Mouse (Mus musculus) embryonic facial prominence, embryonic 14.5 days (tissue): ENCODE results near the gene Zfp568. TPM values are rescaled to one million over a fixed set of nuclear protein-coding genes. Genes with fewer than 3 reads are reported as not detected.

Experiments used
- ATAC-seq: fragments of 200-750 bp; cut with Nextera tagmentation; 2 replicates; pipeline ENCODE4 v1.8.0; 2017; ENCODE audit warnings: low read depth, moderate number of reproducible peaks, moderate TSS enrichment
- DNase-seq: peaks from one replicate; pipeline ENCODE4 v3.0.0-alpha.2; 2015; ENCODE audit warnings: low spot score
- H3K27ac ChIP-seq: fragments of 300-500 bp; sonication (generic); replicated peaks from 2 replicates; pipeline ENCODE4 v1.5.1; 2014; ENCODE audit warnings: low read depth, mild to moderate bottlenecking, low read length, moderate library complexity
- H3K27me3 ChIP-seq: fragments of 300-500 bp; sonication (generic); replicated peaks from 2 replicates; pipeline ENCODE4 v1.6.1; 2014; ENCODE audit warnings: low read length; ENCODE audit not compliant: control insufficient read depth, insufficient read depth
- H3K36me3 ChIP-seq: fragments of 300-500 bp; sonication (generic); 2 replicates; pipeline ENCODE4 v1.6.1; 2014; ENCODE audit warnings: low read length, mixed read lengths; ENCODE audit not compliant: control insufficient read depth, insufficient read depth
- H3K4me1 ChIP-seq: fragments of 300-500 bp; sonication (generic); 2 replicates; pipeline ENCODE4 v1.6.1; 2014; ENCODE audit warnings: antibody characterized with exemption, low read length; ENCODE audit not compliant: control insufficient read depth, insufficient read depth
- H3K4me2 ChIP-seq: fragments of 300-500 bp; sonication (generic); 2 replicates; pipeline ENCODE4 v1.6.1; 2014; ENCODE audit warnings: low read depth, mild to moderate bottlenecking, low read length, moderate library complexity, mixed read lengths
- H3K4me3 ChIP-seq: fragments of 300-500 bp; sonication (generic); 2 replicates; pipeline ENCODE4 v1.5.1; 2014; ENCODE audit warnings: low read depth, mild to moderate bottlenecking, low read length
- H3K9ac ChIP-seq: fragments of 300-500 bp; sonication (generic); 2 replicates; pipeline ENCODE4 v1.6.1; 2014; ENCODE audit warnings: low read depth, mild to moderate bottlenecking, low read length, moderate library complexity, mixed read lengths
- H3K9me3 ChIP-seq: fragments of 300-500 bp; sonication (generic); 2 replicates; pipeline ENCODE4 v1.6.1; 2016; ENCODE audit warnings: low read length; ENCODE audit not compliant: control insufficient read depth
- WGBS: fragments of 180-500 bp; shearing (Covaris S2); extraction: QIAGEN DNeasy Blood & Tissue Kit; methylation state at CpG from one replicate; pipeline ENCODE4 v1.1.7; 2014; 5-methylcytosine and 5-hydroxymethylcytosine counted together
- polyA plus RNA-seq: library from polyadenylated mRNA; unstranded; fragments of >200 nt; fragmentation: Nextera tagmentation; extraction: Ambion mirVana; gene quantifications from 2 replicates; pipeline ENCODE4 v1.2.1, GENCODE M21; 2014

Gene Zfp568
- polyA plus RNA-seq, 1 experiment from 2014 or later, result 29.9 TPM

GRCm38 (mm10) chr7:30044354-30044753 lies 60.6 kb downstream of the Zfp568 start:
- H3K4me3 ChIP-seq, result no peak overlapping the region
- no peak for DNase-seq
- no peak overlapping the region for H3K27ac ChIP-seq
- H3K27me3 ChIP-seq, result no peaks in the 10 kb centered on the region
- H3K36me3 ChIP-seq, result peaks cover 17% of the 10 kb centered on the region
- ATAC-seq, result no peak
- no peaks in the 10 kb centered on the region for H3K9me3 ChIP-seq
- no peak overlapping the region for H3K9ac ChIP-seq
- H3K4me1 ChIP-seq, result no peaks in the 10 kb centered on the region
- H3K4me2 ChIP-seq, result no peak overlapping the region
- 33% methylated on average over 9 of the region's 9 CpGs for WGBS

- peaks cover 7% of the 10 kb centered on the region; the same call in 1 of the 2 replicates for H3K4me1 ChIP-seq
- 89% methylated on average over 4 of the region's 4 CpGs for WGBS
- H3K4me3 ChIP-seq, result no peak overlapping the region
- no peak overlapping the region for H3K27ac ChIP-seq
- H3K36me3 ChIP-seq, result 0 out of 2 replicates have a peak, but pooled peaks cover 5% of the 10 kb centered on the region
- ATAC-seq (no peak), DNase-seq (no peak)
- H3K4me2 ChIP-seq, result no peak overlapping the region
- H3K9me3 ChIP-seq, result no peaks in the 10 kb centered on the region
- H3K27me3 ChIP-seq, result no peaks in the 10 kb centered on the region
- no peak overlapping the region for H3K9ac ChIP-seq
These were observed 64.4 kb downstream of the Zfp568 start for GRCm38 (mm10) chr7:30048126-30048525.

GRCm38 (mm10) chr7:30050882-30051548 lies 67.3 kb downstream of the Zfp568 start, which contains the start of gene Zfp14:
Gene Zfp14, minus strand, starts transcription at chr7:30051380.
- Histone ChIP-seq H3K36me3 (peaks cover 16% of the 10 kb centered on the region), H3K4me1 (peaks cover 7% of the 10 kb centered on the region; the same call in 1 of the 2 replicates), H3K27me3 (no peaks in the 10 kb centered on the region), H3K27ac (peak within 1 kb of the TSS; percentile 67), H3K4me3 (peak within 1 kb of the TSS; percentile 69), H3K4me2 (peak within 1 kb of the TSS; percentile 79), H3K9ac (peak within 1 kb of the TSS; percentile 78), H3K9me3 (no peaks in the 10 kb centered on the region)
- WGBS, result under 1% methylated on average over 37 of the region's 40 CpGs
- peak; percentile 99 for ATAC-seq
- peak; percentile 95 for DNase-seq

GRCm38 (mm10) chr7:30053591-30053990 lies 69.8 kb downstream of the Zfp568 start:
- Histone ChIP-seq H3K9me3 (no peaks in the 10 kb centered on the region), H3K4me2 (no peak overlapping the region), H3K27ac (0 out of 2 replicates have a peak overlapping the region, but pooled peaks have one; percentile 40), H3K36me3 (peaks cover 34% of the 10 kb centered on the region), H3K4me3 (no peak overlapping the region), H3K4me1 (peaks cover 7% of the 10 kb centered on the region; the same call in 1 of the 2 replicates), H3K9ac (no peak overlapping the region), H3K27me3 (no peaks in the 10 kb centered on the region)
- ATAC-seq (no peak), DNase-seq (peak; percentile 75)
- WGBS, result 4% methylated on average over 3 of the region's 3 CpGs

GRCm38 (mm10) chr7:30060341-30060740 lies 76.6 kb downstream of the Zfp568 start:
- ATAC-seq (0 out of 2 replicates have a peak, but pooled peaks have one; percentile 15), DNase-seq (peak; percentile 38)
- Histone ChIP-seq H3K4me1 (no peaks in the 10 kb centered on the region), H3K9me3 (no peaks in the 10 kb centered on the region), H3K9ac (no peak overlapping the region), H3K27me3 (no peaks in the 10 kb centered on the region), H3K4me2 (no peak overlapping the region), H3K27ac (no peak overlapping the region), H3K4me3 (no peak overlapping the region), H3K36me3 (peaks cover 81% of the 10 kb centered on the region)
- WGBS, result 77% methylated on average over 6 of the region's 6 CpGs

GRCm38 (mm10) chr7:30062478-30062877 lies 78.7 kb downstream of the Zfp568 start:
- no peak overlapping the region for H3K9ac ChIP-seq
- no peak overlapping the region for H3K4me2 ChIP-seq
- no peak for ATAC-seq
- 82% methylated on average over 5 of the region's 5 CpGs for WGBS
- H3K27me3 ChIP-seq, result no peaks in the 10 kb centered on the region
- H3K36me3 ChIP-seq, result peaks cover 74% of the 10 kb centered on the region
- H3K9me3 ChIP-seq, result no peaks in the 10 kb centered on the region
- H3K27ac ChIP-seq, result no peak overlapping the region
- no peak overlapping the region for H3K4me3 ChIP-seq
- DNase-seq, result no peak
- H3K4me1 ChIP-seq, result no peaks in the 10 kb centered on the region

- no peak for ATAC-seq
- H3K36me3 ChIP-seq, result peaks cover 68% of the 10 kb centered on the region
These were observed 80.9 kb downstream of the Zfp568 start for GRCm38 (mm10) chr7:30064622-30065021.

GRCm38 (mm10) chr7:30072146-30073028 lies 88.6 kb downstream of the Zfp568 start, which contains the start of gene Zfp82:
Gene Zfp82, minus strand, starts transcription at chr7:30072900.
- H3K4me3 ChIP-seq, result peak within 1 kb of the TSS; percentile 75
- WGBS, result 1% methylated on average over 45 of the region's 50 CpGs
- peak within 1 kb of the TSS; percentile 80 for H3K9ac ChIP-seq
- H3K27ac ChIP-seq, result peak within 1 kb of the TSS; percentile 63
- H3K4me1 ChIP-seq, result no peaks in the 10 kb centered on the region
- H3K27me3 ChIP-seq, result no peaks in the 10 kb centered on the region
- DNase-seq, result peak; percentile 94
- H3K9me3 ChIP-seq, result no peaks in the 10 kb centered on the region
- peaks cover 24% of the 10 kb centered on the region for H3K36me3 ChIP-seq
- peak; percentile 91 for ATAC-seq
- peak within 1 kb of the TSS; percentile 84 for H3K4me2 ChIP-seq

More at GRCm38 (mm10) chr7:30064622-30065021, 80.9 kb downstream of the Zfp568 start:
- DNase-seq, result no peak
- Histone ChIP-seq H3K4me1 (no peaks in the 10 kb centered on the region), H3K27ac (no peak overlapping the region), H3K9ac (no peak overlapping the region), H3K4me2 (no peak overlapping the region), H3K9me3 (no peaks in the 10 kb centered on the region), H3K27me3 (no peaks in the 10 kb centered on the region), H3K4me3 (no peak overlapping the region)
- WGBS, result 86% methylated on average over 5 of the region's 5 CpGs
